Mouse (Mus musculus) bone marrow macrophage, adult 2 months (primary cell): ENCODE measurements at regions not wholly inside any gene's neighbourhood (a gene's known extent, or its start where the extent isn't known, plus 50 kb on each side); places are given as distances from the start of the nearest gene placed in this dataset.

Experiments
- H3K27ac ChIP-seq: 2 replicates; pipeline ENCODE4 v1.5.1; 2012; ENCODE audit warnings: low read depth, low read length; ENCODE audit not compliant: insufficient read depth
- H3K4me1 ChIP-seq: 2 replicates; pipeline ENCODE4 v1.6.1; 2012; ENCODE audit warnings: low read length; ENCODE audit not compliant: control insufficient read depth, insufficient read depth
- H3K4me3 ChIP-seq: 2 replicates; pipeline ENCODE4 v1.5.1; 2012; ENCODE audit warnings: mild to moderate bottlenecking, low read length, moderate library complexity; ENCODE audit not compliant: insufficient read depth
- CTCF ChIP-seq: IDR thresholded peaks from 2 replicates; pipeline ENCODE4 v1.5.1; 2012; ENCODE audit warnings: low read depth, mild to moderate bottlenecking, low read length, moderate library complexity
- POLR2A ChIP-seq: IDR thresholded peaks from 2 replicates; pipeline ENCODE4 v1.6.1; 2012; ENCODE audit warnings: mild to moderate bottlenecking, low read depth, low read length, borderline replicate concordance

- Histone ChIP-seq H3K4me1 (no peaks in the 10 kb centered on the region), H3K27ac (no peak overlapping the region), H3K4me3 (no peak overlapping the region)
- TF ChIP-seq POLR2A (no peak), CTCF (no peak)
Observed at GRCm38 (mm10) chr15:51173976-51174620, 2710.6 kb upstream of the Gm7489 start.

GRCm38 (mm10) chr15:51176466-51176865 is 2708.2 kb upstream of the Gm7489 start:
- no peak overlapping the region for H3K4me3 ChIP-seq
- no peak overlapping the region for H3K27ac ChIP-seq
- H3K4me1 ChIP-seq = no peaks in the 10 kb centered on the region
- no peak for TF ChIP-seq CTCF
- TF ChIP-seq POLR2A = no peak

GRCm38 (mm10) chr15:51189134-51189533 is 2695.6 kb upstream of the Gm7489 start:
- no peaks in the 10 kb centered on the region for H3K4me1 ChIP-seq
- H3K27ac ChIP-seq = no peak overlapping the region
- H3K4me3 ChIP-seq = no peak overlapping the region
- TF ChIP-seq POLR2A (no peak), CTCF (no peak)

GRCm38 (mm10) chr15:51197466-51198158 is 2687.1 kb upstream of the Gm7489 start:
- Histone ChIP-seq H3K27ac (no peak overlapping the region), H3K4me3 (no peak overlapping the region), H3K4me1 (no peaks in the 10 kb centered on the region)
- TF ChIP-seq POLR2A = no peak
- TF ChIP-seq CTCF = no peak

GRCm38 (mm10) chr15:51203351-51203750 is 2681.4 kb upstream of the Gm7489 start:
- TF ChIP-seq CTCF = no peak
- no peak for TF ChIP-seq POLR2A
- no peak overlapping the region for H3K27ac ChIP-seq
- no peaks in the 10 kb centered on the region for H3K4me1 ChIP-seq
- no peak overlapping the region for H3K4me3 ChIP-seq

GRCm38 (mm10) chr15:51206050-51206449 is 2678.7 kb upstream of the Gm7489 start:
- H3K4me1 ChIP-seq = no peaks in the 10 kb centered on the region
- no peak for TF ChIP-seq CTCF
- no peak for TF ChIP-seq POLR2A

GRCm38 (mm10) chr15:51206773-51207172 is 2677.9 kb upstream of the Gm7489 start:
- Histone ChIP-seq H3K4me3 (no peak overlapping the region), H3K4me1 (no peaks in the 10 kb centered on the region), H3K27ac (no peak overlapping the region)
- TF ChIP-seq CTCF (no peak), POLR2A (no peak)

More at GRCm38 (mm10) chr15:51206050-51206449, 2678.7 kb upstream of the Gm7489 start:
- Histone ChIP-seq H3K27ac (no peak overlapping the region), H3K4me3 (no peak overlapping the region)

- no peaks in the 10 kb centered on the region for H3K4me1 ChIP-seq
- no peak overlapping the region for H3K27ac ChIP-seq
- TF ChIP-seq CTCF = no peak
- no peak overlapping the region for H3K4me3 ChIP-seq
Observed at GRCm38 (mm10) chr15:51234873-51235272, 2649.8 kb upstream of the Gm7489 start.

- Histone ChIP-seq H3K27ac (no peak overlapping the region), H3K4me3 (no peak overlapping the region), H3K4me1 (no peaks in the 10 kb centered on the region)
- TF ChIP-seq CTCF (no peak), POLR2A (no peak)
Observed at GRCm38 (mm10) chr15:51244596-51244995, 2640.1 kb upstream of the Gm7489 start.

- TF ChIP-seq POLR2A (no peak), CTCF (no peak)
- Histone ChIP-seq H3K27ac (no peak overlapping the region), H3K4me1 (no peaks in the 10 kb centered on the region), H3K4me3 (no peak overlapping the region)
Observed at GRCm38 (mm10) chr15:51247259-51247658, 2637.4 kb upstream of the Gm7489 start.
